Mouse (Mus musculus) liver, adult 2 months (tissue): ENCODE data around the gene Sipa1l3.

Experiments
- CTCF ChIP-seq: fragments of 200-500 bp; IDR thresholded peaks from 2 replicates; pipeline ENCODE4 v1.5.1; 2011; ENCODE audit warnings: low read depth, low read length, control low read depth
- POLR2A ChIP-seq: fragments of 200-500 bp; IDR thresholded peaks from 2 replicates; pipeline ENCODE4 v1.6.1; 2011; ENCODE audit warnings: low read length, control low read depth; ENCODE audit not compliant: insufficient read depth; ENCODE audit errors: extremely low read depth

GRCm38 (mm10) chr7:29504683-29505290, 13.7 kb downstream of the Sipa1l3 start:
- TF ChIP-seq CTCF (no peak), POLR2A (no peak)
